Mouse (Mus musculus): Measurements from ENCODE around the gene Iah1.

GRCm38 (mm10) chr12:21329661-21330400 is 13.6 kb downstream of the Iah1 start:
- TF ChIP-seq POLR2A (IDR thresholded peaks at IDR 0.05; ENCODE audit: borderline replicate concordance, extremely low read depth, insufficient read depth, insufficient read length, poor library complexity, severe bottlenecking), result no peak
- no peak for TF ChIP-seq CTCF (IDR thresholded peaks at IDR 0.05; ENCODE audit: borderline replicate concordance, extremely low read depth, insufficient read depth, insufficient read length)

Measured in brain, embryonic 14.5 days (tissue).